Mouse (Mus musculus): ENCODE measurements at regions not wholly inside any gene's neighbourhood (a gene's known extent, or its start where the extent isn't known, plus 50 kb on each side); places are given as distances from the start of the nearest gene placed in this dataset.

DNA sequence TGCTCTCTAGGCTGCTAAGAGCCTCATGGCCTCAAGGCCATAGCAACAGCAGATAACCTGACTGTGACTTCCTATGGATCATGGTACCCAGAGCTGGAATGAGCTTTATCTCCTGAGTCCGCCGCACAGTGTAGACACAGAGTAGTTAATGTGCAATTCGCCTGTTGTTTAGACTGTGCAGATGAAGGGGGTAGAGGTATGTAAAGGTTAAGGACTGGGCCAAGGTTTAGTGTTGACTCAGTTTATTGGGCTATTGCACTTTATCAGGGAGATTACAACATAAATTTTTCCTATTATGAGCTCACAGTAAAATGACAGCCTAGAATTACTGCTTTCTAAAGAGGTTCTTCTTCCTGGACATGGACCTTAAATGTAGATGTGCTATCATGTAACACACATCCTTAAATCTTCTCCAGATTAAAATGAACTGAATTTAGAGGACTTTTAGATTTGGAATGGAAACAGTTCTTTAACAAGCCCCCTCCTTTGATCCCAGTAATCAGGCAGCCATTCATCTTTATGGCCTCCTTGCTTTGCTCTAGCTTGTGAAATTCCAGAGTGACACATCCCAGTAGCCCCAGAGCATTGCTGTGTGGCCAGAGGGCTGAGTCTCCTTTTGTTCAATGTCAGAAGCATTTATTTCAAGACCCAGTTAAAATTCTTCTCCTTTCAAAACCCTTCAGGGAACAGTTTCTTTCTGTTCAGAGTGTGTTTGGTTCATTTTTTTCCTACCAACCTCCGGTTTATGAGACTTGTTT is 396.8 kb upstream of the Ctso start:
- Histone ChIP-seq H3K9ac (replicated peaks; ENCODE audit: low read depth) (no peak overlapping the region), H3K36me3 (ENCODE audit: insufficient read depth, low read length) (no peaks in the 10 kb centered on the region), H3K27me3 (replicated peaks; ENCODE audit: insufficient read depth, low read length) (no peaks in the 10 kb centered on the region), H3K4me3 (ENCODE audit: low read depth, low read length) (no peak overlapping the region), H3K4me1 (ENCODE audit: insufficient read depth, low read depth, low read length) (no peaks in the 10 kb centered on the region), H3K9me3 (ENCODE audit: low read length) (no peaks in the 10 kb centered on the region), H3K27ac (ENCODE audit: low read length) (no peak overlapping the region), H3K4me2 (replicated peaks; ENCODE audit: low read depth, low read length) (no peak overlapping the region)
- ATAC-seq (no peak; the same call in 1 of the 2 replicates), DNase-seq (ENCODE audit: low spot score) (no peak)
- TF ChIP-seq EP300 (IDR thresholded peaks at IDR 0.05) (no peak), CTCF (IDR thresholded peaks at IDR 0.05) (no peak)
- 42% methylated on average over 4 of the region's 4 CpGs for WGBS

DNA sequence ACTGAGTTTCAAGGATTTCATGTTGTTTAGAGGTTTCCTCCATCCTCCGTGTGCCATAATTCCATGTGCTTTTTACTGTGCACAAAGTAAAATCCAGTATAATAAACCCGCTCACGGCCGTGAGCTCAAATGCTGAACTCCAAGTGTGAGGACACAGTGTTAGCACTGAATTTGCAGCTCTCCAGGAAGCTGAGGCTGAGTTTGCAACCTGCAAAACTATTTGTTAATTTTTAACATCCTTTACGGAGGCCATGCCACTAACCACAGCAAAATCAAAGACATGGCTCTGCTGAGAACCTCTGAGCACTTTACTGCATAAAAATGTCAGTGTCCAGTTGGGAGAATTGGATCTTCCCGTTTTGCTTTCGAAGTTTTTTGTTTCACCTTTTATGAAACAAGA is 377.6 kb upstream of the Ctso start:
- no peak overlapping the region for H3K4me2 ChIP-seq (replicated peaks; ENCODE audit: low read depth, low read length)
- H3K4me1 ChIP-seq (ENCODE audit: insufficient read depth, low read depth, low read length) = no peaks in the 10 kb centered on the region
- no peaks in the 10 kb centered on the region for H3K27me3 ChIP-seq (replicated peaks; ENCODE audit: insufficient read depth, low read length)
- WGBS = 51% methylated on average over 7 of the region's 7 CpGs
- no peak overlapping the region for H3K27ac ChIP-seq (ENCODE audit: low read length)
- ATAC-seq (no peak), DNase-seq (ENCODE audit: low spot score) (no peak)
- H3K9me3 ChIP-seq (ENCODE audit: low read length) = no peaks in the 10 kb centered on the region
- no peak overlapping the region for H3K9ac ChIP-seq (replicated peaks; ENCODE audit: low read depth)
- no peaks in the 10 kb centered on the region for H3K36me3 ChIP-seq (ENCODE audit: insufficient read depth, low read length)
- TF ChIP-seq CTCF (IDR thresholded peaks at IDR 0.05) (no peak), EP300 (IDR thresholded peaks at IDR 0.05) (no peak)
- no peak overlapping the region for H3K4me3 ChIP-seq (ENCODE audit: low read depth, low read length)

DNA sequence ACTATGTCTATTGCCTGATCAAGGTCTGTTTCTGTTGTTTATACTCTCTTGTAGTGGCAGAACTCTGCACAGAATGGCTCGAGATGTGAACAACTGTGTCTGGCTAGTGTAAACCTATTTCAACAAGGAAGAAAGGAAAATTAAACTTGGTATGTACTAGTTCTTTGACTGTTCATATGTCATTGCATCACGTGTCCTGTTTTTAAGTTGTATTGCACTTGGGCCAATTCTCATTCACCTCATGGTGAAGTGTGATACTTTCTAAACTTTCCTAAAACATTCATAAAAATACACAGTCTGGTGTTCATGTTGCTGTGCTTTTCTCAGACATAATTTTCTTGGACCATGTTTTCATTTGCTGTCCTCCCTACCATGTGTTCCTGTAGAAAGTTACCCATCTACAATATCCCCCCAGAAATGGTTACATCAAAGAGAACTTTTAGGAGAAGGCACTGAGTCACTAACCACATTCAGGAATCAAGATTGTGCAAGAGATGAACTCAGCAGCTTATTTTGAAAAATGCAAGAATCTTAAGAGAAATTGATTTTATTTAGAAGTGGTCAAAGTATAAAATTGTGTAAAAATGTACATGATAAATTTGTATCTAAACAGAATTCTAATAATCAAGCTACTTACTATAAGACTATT is 369.7 kb upstream of the Ctso start:
- 65% methylated on average over 2 of the region's 2 CpGs for WGBS
- no peak overlapping the region for H3K27ac ChIP-seq (ENCODE audit: low read length)
- no peak for TF ChIP-seq CTCF (IDR thresholded peaks at IDR 0.05)
- TF ChIP-seq EP300 (IDR thresholded peaks at IDR 0.05) = no peak
- no peaks in the 10 kb centered on the region for H3K9me3 ChIP-seq (ENCODE audit: low read length)
- DNase-seq (ENCODE audit: low spot score) (no peak), ATAC-seq (no peak)
- H3K4me3 ChIP-seq (ENCODE audit: low read depth, low read length) = no peak overlapping the region
- H3K9ac ChIP-seq (replicated peaks; ENCODE audit: low read depth) = no peak overlapping the region
- no peaks in the 10 kb centered on the region for H3K36me3 ChIP-seq (ENCODE audit: insufficient read depth, low read length)
- H3K27me3 ChIP-seq (replicated peaks; ENCODE audit: insufficient read depth, low read length) = no peaks in the 10 kb centered on the region
- no peaks in the 10 kb centered on the region for H3K4me1 ChIP-seq (ENCODE audit: insufficient read depth, low read depth, low read length)
- no peak overlapping the region for H3K4me2 ChIP-seq (replicated peaks; ENCODE audit: low read depth, low read length)

DNA sequence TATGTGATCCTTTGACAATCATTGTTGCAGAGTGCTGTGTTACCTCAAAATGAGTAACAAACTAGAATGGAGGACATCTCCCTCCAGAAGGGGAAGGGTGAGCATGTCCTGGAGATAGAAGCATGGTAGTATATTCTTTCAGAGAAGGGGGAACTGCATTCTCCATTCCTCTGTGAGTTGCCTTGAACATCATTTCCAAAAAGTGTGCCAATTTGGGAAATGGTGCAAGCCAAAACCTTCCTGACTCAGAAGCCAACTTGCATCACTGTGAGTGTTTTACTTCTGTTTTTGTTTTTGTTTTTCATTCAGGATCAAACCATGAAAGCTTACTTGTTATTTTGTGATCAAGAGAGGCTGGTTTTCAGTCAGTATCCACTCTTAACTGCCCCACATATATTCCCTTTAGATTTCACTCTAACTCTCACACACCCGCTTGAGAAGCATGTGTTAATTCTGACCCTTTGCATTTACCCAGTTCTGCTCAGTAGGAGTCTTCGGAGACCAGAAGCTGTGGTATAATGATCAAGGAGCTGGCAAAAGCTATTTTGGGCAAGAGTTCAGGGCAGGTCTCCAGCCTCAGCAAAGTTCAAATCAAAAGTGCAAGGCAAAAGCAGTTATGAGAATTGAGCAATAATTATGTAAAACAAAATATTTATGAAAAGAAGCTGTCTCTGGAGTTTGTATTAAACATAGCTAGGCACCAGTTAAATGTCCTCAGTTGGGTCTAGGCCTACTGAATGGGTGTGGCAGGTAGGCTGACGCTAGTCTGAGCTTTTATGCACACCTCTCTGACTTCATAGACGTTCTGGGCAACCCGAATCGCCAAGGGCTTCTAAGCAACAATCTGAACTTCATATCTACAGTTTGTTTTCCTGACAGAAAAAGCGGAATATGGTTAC is 368.3 kb upstream of the Ctso start:
- Histone ChIP-seq H3K9me3 (ENCODE audit: low read length) (no peaks in the 10 kb centered on the region), H3K4me3 (ENCODE audit: low read depth, low read length) (no peak overlapping the region), H3K27ac (ENCODE audit: low read length) (no peak overlapping the region), H3K36me3 (ENCODE audit: insufficient read depth, low read length) (no peaks in the 10 kb centered on the region), H3K4me2 (replicated peaks; ENCODE audit: low read depth, low read length) (no peak overlapping the region), H3K27me3 (replicated peaks; ENCODE audit: insufficient read depth, low read length) (no peaks in the 10 kb centered on the region), H3K4me1 (ENCODE audit: insufficient read depth, low read depth, low read length) (no peaks in the 10 kb centered on the region), H3K9ac (replicated peaks; ENCODE audit: low read depth) (no peak overlapping the region)
- no peak for TF ChIP-seq EP300 (IDR thresholded peaks at IDR 0.05)
- TF ChIP-seq CTCF (IDR thresholded peaks at IDR 0.05) = no peak
- ATAC-seq (no peak), DNase-seq (ENCODE audit: low spot score) (no peak)
- 55% methylated on average over 7 of the region's 7 CpGs for WGBS

DNA sequence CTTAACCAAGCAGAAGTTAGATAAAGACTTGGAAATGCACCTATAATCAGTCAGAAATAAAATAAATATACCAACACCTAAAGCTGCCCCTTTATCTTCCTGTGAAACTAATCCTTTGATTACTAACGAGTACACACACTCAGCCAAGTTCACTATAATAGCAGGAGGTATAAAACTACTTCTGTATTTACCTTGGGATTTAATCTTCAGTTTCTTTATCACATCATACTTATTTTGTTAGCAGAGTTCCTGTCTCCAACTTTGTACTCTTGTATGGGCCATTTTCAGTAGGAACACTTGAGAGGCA is 367.7 kb upstream of the Ctso start:
- Histone ChIP-seq H3K9ac (replicated peaks; ENCODE audit: low read depth) (no peak overlapping the region), H3K36me3 (ENCODE audit: insufficient read depth, low read length) (no peaks in the 10 kb centered on the region), H3K4me3 (ENCODE audit: low read depth, low read length) (no peak overlapping the region), H3K27me3 (replicated peaks; ENCODE audit: insufficient read depth, low read length) (no peaks in the 10 kb centered on the region), H3K27ac (ENCODE audit: low read length) (no peak overlapping the region), H3K9me3 (ENCODE audit: low read length) (no peaks in the 10 kb centered on the region), H3K4me2 (replicated peaks; ENCODE audit: low read depth, low read length) (no peak overlapping the region), H3K4me1 (ENCODE audit: insufficient read depth, low read depth, low read length) (no peaks in the 10 kb centered on the region)
- 36% methylated on average over 1 of the region's 1 CpGs for WGBS
- TF ChIP-seq CTCF (IDR thresholded peaks at IDR 0.05) (no peak), EP300 (IDR thresholded peaks at IDR 0.05) (no peak)
- DNase-seq (ENCODE audit: low spot score) = no peak
- no peak for ATAC-seq

DNA sequence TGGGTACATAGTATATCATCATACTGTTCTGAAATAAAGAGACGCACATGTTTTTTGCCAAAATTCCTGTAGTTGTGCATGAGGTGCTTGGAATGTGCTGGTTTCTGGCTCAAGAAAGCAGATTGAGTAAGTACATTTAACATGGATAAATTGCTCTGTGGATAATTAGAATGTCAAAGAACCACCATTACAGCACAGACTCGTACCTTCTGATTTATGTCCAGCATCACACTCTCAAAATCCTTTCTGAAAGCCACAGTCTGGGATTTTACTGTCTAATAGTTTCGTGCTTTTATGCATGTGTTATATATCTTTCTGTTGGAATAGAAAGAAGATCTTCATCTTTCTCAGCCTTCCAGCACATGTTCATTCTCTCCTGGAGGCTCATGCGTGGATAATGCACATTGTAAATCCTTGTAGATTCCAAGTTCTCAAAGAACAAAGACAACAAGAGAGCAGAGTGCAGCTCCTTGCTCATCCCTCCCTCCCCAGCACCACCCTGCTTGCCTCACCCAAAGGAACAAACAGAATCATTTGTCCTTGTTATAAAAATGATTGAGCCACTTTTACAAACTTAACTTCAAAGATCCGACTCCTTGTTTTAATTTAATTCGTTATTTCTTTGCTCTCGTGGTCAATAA is 348.9 kb upstream of the Ctso start:
- no peaks in the 10 kb centered on the region for H3K36me3 ChIP-seq (ENCODE audit: insufficient read depth, low read length)
- no peaks in the 10 kb centered on the region for H3K9me3 ChIP-seq (ENCODE audit: low read length)
- H3K9ac ChIP-seq (replicated peaks; ENCODE audit: low read depth) = no peak overlapping the region
- no peaks in the 10 kb centered on the region for H3K27me3 ChIP-seq (replicated peaks; ENCODE audit: insufficient read depth, low read length)
- no peak for DNase-seq (ENCODE audit: low spot score)
- H3K27ac ChIP-seq (ENCODE audit: low read length) = no peak overlapping the region
- 78% methylated on average over 7 of the region's 7 CpGs for WGBS
- H3K4me2 ChIP-seq (replicated peaks; ENCODE audit: low read depth, low read length) = no peak overlapping the region
- TF ChIP-seq CTCF (IDR thresholded peaks at IDR 0.05) = no peak
- TF ChIP-seq EP300 (IDR thresholded peaks at IDR 0.05) = no peak
- no peaks in the 10 kb centered on the region for H3K4me1 ChIP-seq (ENCODE audit: insufficient read depth, low read depth, low read length)
- no peak for ATAC-seq
- H3K4me3 ChIP-seq (ENCODE audit: low read depth, low read length) = no peak overlapping the region

Measured in lung, postnatal 0 days (tissue).